Mouse (Mus musculus) testis, adult 10 weeks (tissue): ENCODE data around the gene Angptl3. TPM values are rescaled to one million over a fixed set of nuclear protein-coding genes. Genes with fewer than 3 reads are reported as not detected.

Source experiments
- polyA plus RNA-seq: library from polyadenylated mRNA; stranded (reverse); fragments of 350-450 nt; fragmentation: Illumina TruSeq; extraction: RNeasy Lipid Tissue Mini Kit (QIAGEN cat#74804); gene quantifications from one replicate; pipeline ENCODE4 v1.2.3, GENCODE M21; 2014; ENCODE audit warnings: low read depth, low replicate concordance

Gene Angptl3
- 0.64 TPM for polyA plus RNA-seq

DNA sequence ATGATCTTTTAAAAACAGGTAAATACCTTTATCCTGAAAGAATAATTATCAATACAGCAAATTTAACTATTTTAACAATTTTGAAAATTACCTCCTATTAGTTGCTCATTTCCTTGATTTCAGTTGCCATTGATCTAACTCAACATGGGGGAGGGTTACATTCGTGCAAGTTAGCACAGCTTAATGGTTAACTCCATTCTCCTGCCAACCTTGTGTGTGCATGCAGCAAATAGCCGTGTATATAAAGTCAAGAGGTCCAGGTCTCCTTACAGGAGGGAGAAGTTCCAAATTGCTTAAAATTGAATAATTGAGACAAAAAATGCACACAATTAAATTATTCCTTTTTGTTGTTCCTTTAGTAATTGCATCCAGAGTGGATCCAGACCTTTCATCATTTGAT lies at the start of gene Angptl3:
Gene Angptl3, plus strand, starts transcription at position 269 of the 400 bp plus-strand sequence.

Other genes starting within 250 kb of the Angptl3 start
- 0.13 TPM for gene Kank4, start 213.4 kb upstream of the Angptl3 start, polyA plus RNA-seq
- gene I0C0044D17Rik, start 207.1 kb upstream of the Angptl3 start, polyA plus RNA-seq, result not detected
- 900 TPM for gene Usp1, start 107.1 kb upstream of the Angptl3 start, polyA plus RNA-seq
- 121 TPM for gene Dock7, start 90.0 kb downstream of the Angptl3 start, polyA plus RNA-seq
- 37.8 TPM for gene Atg4c, start 163.0 kb downstream of the Angptl3 start, polyA plus RNA-seq